Mouse (Mus musculus) myocyte (in vitro differentiated cells): ENCODE data around the gene Glg1. TPM values are rescaled to one million over a fixed set of nuclear protein-coding genes. Genes with fewer than 3 reads are reported as not detected.
"Not testable (repeated sequence)": the region's sequence is repeated elsewhere in the genome, so short reads cannot be mapped to it uniquely, and the experiment has no call there.

ENCODE experiments used
- H3K27me3 ChIP-seq: one replicate; pipeline ENCODE4 v1.6.1; 2011; ENCODE audit not compliant: control insufficient read depth, insufficient read depth, insufficient read length
- H3K36me3 ChIP-seq: one replicate; pipeline ENCODE4 v1.6.1; 2011; ENCODE audit not compliant: control insufficient read depth, insufficient read depth
- H3K4me2 ChIP-seq: one replicate; pipeline ENCODE4 v1.6.1; 2011; ENCODE audit warnings: low read depth, control low read depth
- H3K4me3 ChIP-seq: one replicate; pipeline ENCODE4 v1.5.1; 2011; ENCODE audit warnings: mild to moderate bottlenecking, control low read depth, moderate library complexity
- H3K79me2 ChIP-seq: one replicate; pipeline ENCODE4 v1.6.1; 2011; ENCODE audit not compliant: control insufficient read depth, insufficient read depth
- H3ac ChIP-seq: one replicate; pipeline ENCODE4 v1.6.1; 2011; ENCODE audit not compliant: control insufficient read depth, insufficient read length
- CEBPB ChIP-seq: IDR thresholded peaks from 2 replicates; pipeline ENCODE4 v1.6.1; 2011; ENCODE audit warnings: mild to moderate bottlenecking, moderate library complexity; ENCODE audit not compliant: poor library complexity, insufficient read depth, severe bottlenecking
- E2F4 ChIP-seq: IDR thresholded peaks from one replicate; pipeline ENCODE4 v1.6.1; 2011; ENCODE audit warnings: mild to moderate bottlenecking, control low read depth, moderate library complexity; ENCODE audit not compliant: insufficient read depth
- MAX ChIP-seq: IDR thresholded peaks from one replicate; pipeline ENCODE4 v1.6.1; 2011; ENCODE audit warnings: low read depth, mild to moderate bottlenecking, control low read depth
- MYOD1 ChIP-seq, 3 experiments: IDR thresholded peaks; one replicate each; pipeline ENCODE4 v1.6.1; 2011; ENCODE audit warnings: control low read depth in 2 of 3, low read depth in 2 of 3, mild to moderate bottlenecking in 2 of 3, moderate library complexity in 1 of 3; ENCODE audit not compliant: insufficient read length in 2 of 3, control insufficient read depth in 1 of 3
- MYOG ChIP-seq, 3 experiments: IDR thresholded peaks; one replicate each; pipeline ENCODE4 v1.6.1; 2011; ENCODE audit warnings: control low read depth in 2 of 3, low read depth in 2 of 3, mild to moderate bottlenecking in 2 of 3; ENCODE audit not compliant: insufficient read length in 2 of 3, control insufficient read depth in 1 of 3, insufficient read depth in 1 of 3
- POLR2A ChIP-seq: IDR thresholded peaks from one replicate; pipeline ENCODE4 v1.6.1; 2011; ENCODE audit warnings: low read depth, mild to moderate bottlenecking, control low read depth, moderate library complexity; ENCODE audit not compliant: insufficient read length
- POLR2AphosphoS2 ChIP-seq: IDR thresholded peaks from one replicate; pipeline ENCODE4 v1.6.1; 2011; ENCODE audit warnings: low read depth, control low read depth; ENCODE audit not compliant: insufficient read length
- REST ChIP-seq: IDR thresholded peaks from one replicate; pipeline ENCODE4 v1.6.1; 2011; ENCODE audit warnings: mild to moderate bottlenecking, control low read depth, moderate library complexity; ENCODE audit not compliant: insufficient read depth, insufficient read length
- SRF ChIP-seq: IDR thresholded peaks from one replicate; pipeline ENCODE4 v1.6.1; 2011; ENCODE audit warnings: low read depth; ENCODE audit not compliant: control insufficient read depth, insufficient read length
- TCF12 ChIP-seq: IDR thresholded peaks from one replicate; pipeline ENCODE4 v1.6.1; 2011; ENCODE audit warnings: mild to moderate bottlenecking, control low read depth; ENCODE audit not compliant: poor library complexity, insufficient read depth, severe bottlenecking
- TCF3 ChIP-seq: IDR thresholded peaks from one replicate; pipeline ENCODE4 v1.6.1; 2011; ENCODE audit warnings: low read depth, control low read depth; ENCODE audit not compliant: insufficient read length
- USF1 ChIP-seq: IDR thresholded peaks from one replicate; pipeline ENCODE4 v1.6.1; 2011; ENCODE audit warnings: low read depth, mild to moderate bottlenecking, control low read depth, moderate library complexity
- polyA plus RNA-seq: library from polyadenylated mRNA; unstranded; fragments of >200 nt; fragmentation: generic; extraction: Trizol; gene quantifications from one replicate; pipeline ENCODE4 v1.2.1, GENCODE M21; 2012; ENCODE audit warnings: missing spikeins

Glg1 gene
- 39.1 TPM for polyA plus RNA-seq

- H3K36me3 ChIP-seq, result no peaks in the 10 kb centered on the region
- H3K27me3 ChIP-seq, result no peaks in the 10 kb centered on the region
- peak within 1 kb of the TSS; percentile 51 for H3ac ChIP-seq
- peak within 1 kb of the TSS; percentile 76 for H3K4me3 ChIP-seq
- H3K4me2 ChIP-seq, result peak within 1 kb of the TSS; percentile 88
- no peak for TF ChIP-seq MYOG (IDR thresholded peaks at IDR 0.05; ENCODE audit: control insufficient read depth in 1 of 3, insufficient read depth in 1 of 3, insufficient read length in 2 of 3, low read depth in 2 of 3)
- peak; percentile 96 for TF ChIP-seq POLR2A
- TF ChIP-seq MYOD1 (IDR thresholded peaks at IDR 0.05; ENCODE audit: control insufficient read depth in 1 of 3, insufficient read length in 2 of 3, low read depth in 2 of 3), result no peak
- TF ChIP-seq E2F4, result peak; percentile 27
- TF ChIP-seq POLR2AphosphoS2, result peak; percentile 99
- peaks cover 44% of the 10 kb centered on the region for H3K79me2 ChIP-seq
Observed at GRCm38 (mm10) chr8:111258631-111259407, at the start of gene Glg1. Gene Glg1 (minus strand): TSS chr8:111259216.

DNA sequence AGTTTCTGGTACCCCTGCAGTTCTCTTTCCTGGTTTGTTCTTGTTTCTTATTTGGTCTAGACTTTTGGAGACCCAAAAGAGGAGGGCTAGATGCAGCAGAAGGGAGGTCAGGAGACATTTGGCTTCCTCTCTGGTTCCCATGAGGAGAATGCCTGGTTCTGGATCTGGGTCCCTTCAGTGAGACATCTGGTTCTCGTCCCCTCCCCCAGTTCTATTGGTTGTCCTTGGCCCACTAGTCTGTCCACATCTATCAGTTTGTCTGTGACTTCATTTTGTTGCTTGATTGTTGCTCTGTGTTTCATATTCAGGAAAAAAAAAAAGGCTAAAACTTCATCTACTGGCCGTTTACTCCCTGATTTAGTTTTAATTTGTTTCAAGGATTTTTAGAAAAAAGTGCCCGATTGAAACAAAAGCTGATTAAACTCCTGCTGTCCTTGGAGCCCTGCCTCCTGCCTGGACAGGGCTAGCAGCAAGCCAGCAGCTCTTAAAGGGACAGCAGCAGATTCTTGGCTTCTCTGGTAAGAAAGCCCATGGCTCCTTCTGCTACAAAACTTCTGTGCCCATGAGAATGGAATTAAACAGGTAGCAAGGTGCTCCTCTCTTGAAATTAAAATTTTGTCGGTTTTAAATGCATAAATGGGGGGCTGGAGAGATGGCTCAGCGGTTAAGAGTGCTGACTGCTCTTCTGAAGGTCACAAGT lies 46.2 kb upstream of the Glg1 start:
- no peaks in the 10 kb centered on the region for H3K27me3 ChIP-seq
- no peak overlapping the region for H3ac ChIP-seq
- no peak overlapping the region for H3K4me3 ChIP-seq
- H3K79me2 ChIP-seq, result no peaks in the 10 kb centered on the region
- H3K4me2 ChIP-seq, result no peak overlapping the region
- TF ChIP-seq MAX (no peak), POLR2AphosphoS2 (no peak), CEBPB (no peak), E2F4 (no peak), REST (no peak), USF1 (no peak), MYOD1 (IDR thresholded peaks at IDR 0.05; ENCODE audit: control insufficient read depth in 1 of 3, insufficient read length in 2 of 3, low read depth in 2 of 3) (no peak), SRF (no peak), TCF3 (no peak), POLR2A (no peak), MYOG (IDR thresholded peaks at IDR 0.05; ENCODE audit: control insufficient read depth in 1 of 3, insufficient read depth in 1 of 3, insufficient read length in 2 of 3, low read depth in 2 of 3) (no peak), TCF12 (no peak)
- no peaks in the 10 kb centered on the region for H3K36me3 ChIP-seq

GRCm38 (mm10) chr8:111304359-111304758 lies 45.3 kb upstream of the Glg1 start:
- Histone ChIP-seq H3K79me2 (peaks cover 6% of the 10 kb centered on the region), H3K36me3 (no peaks in the 10 kb centered on the region), H3K4me2 (no peak overlapping the region), H3K4me3 (no peak overlapping the region), H3K27me3 (no peaks in the 10 kb centered on the region), H3ac (no peak overlapping the region)
- no peak for TF ChIP-seq MYOG (IDR thresholded peaks at IDR 0.05; ENCODE audit: control insufficient read depth in 1 of 3, insufficient read depth in 1 of 3, insufficient read length in 2 of 3, low read depth in 2 of 3)
- no peak for TF ChIP-seq TCF12
- no peak for TF ChIP-seq REST
- no peak for TF ChIP-seq MYOD1 (IDR thresholded peaks at IDR 0.05; ENCODE audit: control insufficient read depth in 1 of 3, insufficient read length in 2 of 3, low read depth in 2 of 3)
- no peak for TF ChIP-seq POLR2AphosphoS2
- TF ChIP-seq USF1, result no peak
- no peak for TF ChIP-seq POLR2A
- TF ChIP-seq CEBPB, result no peak
- TF ChIP-seq TCF3, result no peak
- no peak for TF ChIP-seq MAX
- no peak for TF ChIP-seq E2F4
- TF ChIP-seq SRF, result no peak

DNA sequence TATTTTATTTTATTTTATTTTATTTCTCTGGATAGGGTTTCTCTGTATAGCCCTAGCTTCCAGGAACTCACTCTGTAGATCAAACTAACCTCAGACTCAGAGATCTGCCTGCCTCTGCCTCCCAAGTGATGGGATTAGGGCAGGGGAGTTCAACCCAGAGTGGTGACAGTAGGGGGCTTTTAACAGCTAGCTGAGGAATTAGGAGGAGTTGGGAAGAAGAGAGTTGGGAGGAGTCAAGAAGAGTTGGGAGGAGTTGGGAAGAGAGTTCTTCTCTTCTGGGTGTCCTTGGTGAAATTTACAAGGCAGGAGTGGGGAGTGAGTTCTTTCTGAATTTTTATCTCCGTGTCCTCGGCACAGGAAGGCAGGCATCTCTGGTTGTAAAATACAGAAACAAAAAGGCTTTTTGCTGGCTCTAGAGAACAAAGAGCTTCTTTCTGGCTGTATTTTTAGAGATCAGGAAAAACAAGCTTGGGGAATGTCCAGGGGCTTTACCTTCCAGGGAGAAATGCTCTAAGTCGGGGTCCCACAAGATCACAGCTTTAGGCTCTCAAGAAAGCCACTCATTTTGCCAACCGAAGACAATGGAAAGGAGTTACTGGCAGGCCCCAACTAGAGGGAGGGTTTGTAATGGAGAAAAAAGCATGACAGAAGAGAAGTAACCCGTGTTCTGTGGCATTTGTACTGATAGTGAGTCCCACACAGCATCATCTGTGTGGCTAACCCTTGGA lies 44.2 kb upstream of the Glg1 start:
- peaks cover 17% of the 10 kb centered on the region for H3K79me2 ChIP-seq
- H3K27me3 ChIP-seq, H3K36me3 ChIP-seq, H3K4me2 ChIP-seq, H3K4me3 ChIP-seq, H3ac ChIP-seq: not testable (repeated sequence)
